Mouse (Mus musculus) midbrain, embryonic 14.5 days (tissue): Measurements from ENCODE around the gene Dock1. TPM values are rescaled to one million over a fixed set of nuclear protein-coding genes. Genes with fewer than 3 reads are reported as not detected.

Experiments
- ATAC-seq: fragments of 200-750 bp; cut with Nextera tagmentation; 2 replicates; pipeline ENCODE4 v1.8.0; 2017; ENCODE audit warnings: moderate number of reproducible peaks, moderate library complexity; ENCODE audit not compliant: low FRiP score, low TSS enrichment
- DNase-seq: peaks from one replicate; pipeline ENCODE4 v3.0.0-alpha.2; 2015
- H3K27ac ChIP-seq: fragments of 300-500 bp; sonication (generic); replicated peaks from 2 replicates; pipeline ENCODE4 v1.5.1; 2014; ENCODE audit warnings: mild to moderate bottlenecking, low read depth, low read length, moderate library complexity
- H3K27me3 ChIP-seq: fragments of 300-500 bp; sonication (generic); 2 replicates; pipeline ENCODE4 v1.6.1; 2014; ENCODE audit warnings: low read length, control low read depth, mixed read lengths; ENCODE audit not compliant: control insufficient read depth, insufficient read depth
- H3K36me3 ChIP-seq: fragments of 300-500 bp; sonication (generic); 2 replicates; pipeline ENCODE4 v1.6.1; 2014; ENCODE audit warnings: low read length, control low read depth; ENCODE audit not compliant: control insufficient read depth, insufficient read depth
- H3K4me1 ChIP-seq: fragments of 300-500 bp; sonication (generic); 2 replicates; pipeline ENCODE4 v1.6.1; 2014; ENCODE audit warnings: mild to moderate bottlenecking, antibody characterized with exemption, low read length, control low read depth; ENCODE audit not compliant: control insufficient read depth, insufficient read depth
- H3K4me2 ChIP-seq: fragments of 300-500 bp; sonication (generic); 2 replicates; pipeline ENCODE4 v1.6.1; 2014; ENCODE audit warnings: mild to moderate bottlenecking, low read length, moderate library complexity
- H3K4me3 ChIP-seq: fragments of 300-500 bp; sonication (generic); replicated peaks from 2 replicates; pipeline ENCODE4 v1.5.1; 2014; ENCODE audit warnings: low read depth, low read length
- H3K9ac ChIP-seq: fragments of 300-500 bp; sonication (generic); replicated peaks from 2 replicates; pipeline ENCODE4 v1.6.1; 2014; ENCODE audit warnings: mild to moderate bottlenecking, low read length, moderate library complexity
- H3K9me3 ChIP-seq: fragments of 300-500 bp; sonication (generic); 2 replicates; pipeline ENCODE4 v1.6.1; 2016; ENCODE audit warnings: low read length, control low read depth, mixed read lengths; ENCODE audit not compliant: control insufficient read depth
- WGBS: fragments of 180-500 bp; shearing (Covaris S2); extraction: QIAGEN DNeasy Blood & Tissue Kit; methylation state at CpG from one replicate; pipeline ENCODE4 v1.1.7; 2014; 5-methylcytosine and 5-hydroxymethylcytosine counted together
- polyA plus RNA-seq: library from polyadenylated mRNA; unstranded; fragments of >200 nt; fragmentation: Nextera tagmentation; extraction: Ambion mirVana; gene quantifications from 2 replicates; pipeline ENCODE4 v1.2.1, GENCODE M21; 2014

The Dock1 gene
- polyA plus RNA-seq, 1 experiment from 2014 or later = 8.4 TPM

DNA sequence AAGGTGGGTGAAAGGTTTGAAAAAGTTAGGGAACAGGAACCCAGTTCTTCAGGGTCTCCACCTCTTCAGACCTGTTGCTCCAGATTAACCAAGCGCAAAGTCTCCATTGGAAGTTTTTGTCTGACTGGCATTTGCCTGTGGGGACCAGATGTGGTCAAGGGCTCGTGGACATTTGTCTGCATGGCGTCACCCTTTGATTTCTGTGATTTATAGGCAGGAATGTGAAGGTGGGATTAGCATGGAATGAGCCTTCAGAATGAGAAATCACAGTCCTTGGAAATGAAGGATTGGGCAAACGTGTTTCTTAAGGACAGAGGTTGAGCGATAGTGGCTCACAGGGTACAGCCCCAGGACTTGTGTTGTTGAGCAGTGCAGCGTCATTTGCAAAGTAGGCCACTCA, 17.9 kb downstream of the Dock1 start:
- WGBS = 90% methylated on average over 6 of the region's 6 CpGs
- ATAC-seq (no peak), DNase-seq (no peak)
- no peaks in the 10 kb centered on the region for H3K36me3 ChIP-seq
- H3K27ac ChIP-seq = no peak overlapping the region
- H3K4me3 ChIP-seq = no peak overlapping the region
- no peak overlapping the region for H3K4me2 ChIP-seq
- H3K27me3 ChIP-seq = no peaks in the 10 kb centered on the region
- H3K9ac ChIP-seq = no peak overlapping the region
- H3K9me3 ChIP-seq = no peaks in the 10 kb centered on the region
- H3K4me1 ChIP-seq = no peaks in the 10 kb centered on the region

DNA sequence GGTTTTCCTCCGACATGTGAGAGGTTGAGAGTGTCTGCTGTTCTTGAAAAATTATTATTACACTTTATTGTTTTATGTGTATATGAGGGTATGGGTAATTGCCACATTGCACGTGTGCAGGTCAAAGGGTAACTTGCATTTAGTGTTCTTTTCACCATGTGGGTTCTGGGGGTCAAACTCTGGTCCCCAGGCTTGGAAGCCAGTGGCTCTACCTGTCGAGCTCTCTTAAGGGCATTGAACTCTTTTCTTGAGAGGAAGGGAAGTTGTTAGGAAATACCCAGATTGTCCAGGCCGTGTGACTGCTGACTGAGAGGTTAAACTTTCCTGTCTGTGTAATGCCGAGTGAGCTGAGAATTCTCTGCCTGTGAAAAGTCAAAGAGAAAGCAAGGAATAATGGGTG, 19.7 kb downstream of the Dock1 start:
- ATAC-seq (no peak), DNase-seq (no peak)
- Histone ChIP-seq H3K27ac (no peak overlapping the region), H3K4me2 (no peak overlapping the region), H3K36me3 (no peaks in the 10 kb centered on the region), H3K4me1 (no peaks in the 10 kb centered on the region), H3K9me3 (no peaks in the 10 kb centered on the region), H3K9ac (no peak overlapping the region), H3K27me3 (no peaks in the 10 kb centered on the region), H3K4me3 (no peak overlapping the region)
- 91% methylated on average over 5 of the region's 5 CpGs for WGBS

DNA sequence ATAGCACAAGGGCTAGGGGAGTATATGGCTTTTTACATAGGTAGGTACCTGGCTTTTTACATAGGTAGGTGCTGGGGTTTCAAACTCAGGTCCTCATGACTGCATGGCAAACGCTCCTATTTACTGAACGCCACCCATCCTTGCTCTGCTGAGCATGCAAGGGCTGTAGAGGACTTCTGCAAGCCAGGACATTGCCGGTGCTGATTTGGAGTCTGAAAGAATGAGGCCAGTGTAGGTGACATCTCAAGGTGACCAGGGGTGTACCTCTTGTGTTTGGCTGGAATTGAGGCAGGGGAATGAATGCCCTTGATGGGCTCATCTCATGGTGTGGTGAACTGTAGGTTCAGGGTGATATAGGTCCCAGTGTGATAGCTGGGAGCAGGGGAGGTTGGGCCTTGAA, 20.4 kb downstream of the Dock1 start:
- Histone ChIP-seq H3K9me3 (no peaks in the 10 kb centered on the region), H3K27me3 (no peaks in the 10 kb centered on the region), H3K9ac (no peak overlapping the region), H3K36me3 (no peaks in the 10 kb centered on the region), H3K4me3 (no peak overlapping the region), H3K4me2 (no peak overlapping the region), H3K4me1 (no peaks in the 10 kb centered on the region), H3K27ac (no peak overlapping the region)
- DNase-seq = no peak
- WGBS = 94% methylated on average over 3 of the region's 3 CpGs
- no peak for ATAC-seq

DNA sequence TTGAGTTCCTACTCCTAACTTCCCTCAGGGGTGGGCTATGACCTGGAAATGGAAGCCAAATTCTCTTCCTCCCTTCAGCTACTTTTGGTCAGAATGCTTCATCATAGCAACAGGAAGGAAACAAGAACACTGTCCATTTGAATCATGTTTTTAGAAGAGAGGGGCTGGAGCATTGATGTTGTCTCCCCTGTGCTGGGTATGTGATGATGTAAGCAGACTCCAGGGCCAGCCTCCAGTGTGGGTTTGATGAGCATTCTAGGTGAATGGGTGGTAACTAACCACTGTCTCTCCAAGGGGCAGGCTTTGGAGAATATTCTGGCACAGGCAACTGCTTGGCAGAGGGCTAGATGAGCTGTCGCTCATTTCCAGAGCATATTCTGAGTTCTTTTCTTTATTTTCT, 22.9 kb downstream of the Dock1 start:
- Histone ChIP-seq H3K9ac (no peak overlapping the region), H3K4me2 (no peak overlapping the region), H3K4me3 (no peak overlapping the region), H3K36me3 (no peaks in the 10 kb centered on the region), H3K27me3 (no peaks in the 10 kb centered on the region), H3K27ac (no peak overlapping the region), H3K9me3 (no peaks in the 10 kb centered on the region), H3K4me1 (no peaks in the 10 kb centered on the region)
- 100% methylated on average over 1 of the region's 1 CpGs for WGBS
- ATAC-seq (no peak), DNase-seq (no peak)

DNA sequence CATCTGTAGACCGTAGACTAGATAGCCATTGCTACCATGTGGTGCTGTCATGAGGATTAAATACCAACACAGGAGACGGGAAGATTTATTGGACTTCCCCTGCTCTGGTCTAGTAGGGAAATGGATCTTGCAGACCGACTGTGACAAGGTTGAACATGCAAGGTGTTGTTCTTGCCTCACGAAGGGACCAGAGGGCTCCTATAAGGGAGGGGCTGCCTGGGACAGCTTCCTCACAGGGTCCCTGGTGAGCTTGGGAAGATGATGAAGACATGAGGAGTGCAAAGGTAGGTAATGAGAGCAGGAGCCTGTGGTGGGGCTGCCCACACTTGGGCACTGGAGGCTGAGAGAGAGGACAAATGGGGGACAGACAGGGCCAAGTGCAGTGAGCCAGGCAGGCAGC, 25.0 kb downstream of the Dock1 start:
- no peaks in the 10 kb centered on the region for H3K4me1 ChIP-seq
- H3K9ac ChIP-seq = no peak overlapping the region
- H3K36me3 ChIP-seq = no peaks in the 10 kb centered on the region
- 92% methylated on average over 4 of the region's 4 CpGs for WGBS
- no peak overlapping the region for H3K27ac ChIP-seq
- ATAC-seq (no peak), DNase-seq (no peak)
- H3K4me2 ChIP-seq = no peak overlapping the region
- no peaks in the 10 kb centered on the region for H3K27me3 ChIP-seq
- no peaks in the 10 kb centered on the region for H3K9me3 ChIP-seq
- H3K4me3 ChIP-seq = no peak overlapping the region

DNA sequence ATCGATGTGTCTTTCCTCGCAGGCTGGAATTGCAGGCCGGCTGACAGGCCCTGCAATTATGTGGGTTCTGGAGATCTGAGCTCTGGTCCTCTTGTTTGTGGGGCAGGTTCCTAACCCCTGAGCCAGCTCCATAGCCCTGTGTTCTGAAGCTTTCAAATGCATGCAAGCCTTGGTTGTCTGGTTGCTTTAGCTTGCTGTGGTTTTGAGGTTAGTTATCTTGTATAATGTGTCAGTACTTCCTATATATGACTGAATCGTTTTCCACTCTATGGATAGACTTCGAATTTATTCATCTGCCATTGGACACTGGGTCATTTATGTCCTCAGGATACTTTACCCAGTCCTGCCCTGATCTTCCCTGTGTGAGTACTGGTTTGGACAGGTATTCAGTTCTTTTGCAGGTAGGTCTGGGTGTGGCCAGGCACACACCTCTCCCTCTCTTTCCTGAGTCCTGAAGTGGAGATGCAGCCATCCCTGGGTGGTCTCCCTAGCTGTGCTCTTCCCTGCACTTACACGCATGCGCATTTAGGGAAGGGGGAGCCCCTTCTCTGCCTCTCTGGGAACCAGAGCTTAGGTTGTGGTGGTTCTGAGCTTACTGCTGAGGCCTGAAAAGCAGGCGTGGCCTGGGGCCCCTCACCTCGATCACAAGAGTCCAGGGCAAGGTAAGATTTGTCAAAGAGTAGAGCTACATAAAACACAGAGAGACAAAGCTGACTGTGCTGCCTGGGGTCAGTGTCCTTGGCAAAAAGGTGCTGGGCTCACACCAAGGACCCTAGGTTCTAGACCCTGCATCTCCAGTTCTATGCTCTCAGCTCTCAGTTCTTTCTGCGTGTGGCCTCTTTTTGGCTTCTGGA, 25.9 kb downstream of the Dock1 start:
- Histone ChIP-seq H3K9me3 (no peaks in the 10 kb centered on the region), H3K4me2 (no peak overlapping the region), H3K27ac (no peak overlapping the region), H3K36me3 (no peaks in the 10 kb centered on the region), H3K27me3 (no peaks in the 10 kb centered on the region), H3K9ac (no peak overlapping the region), H3K4me3 (no peak overlapping the region), H3K4me1 (no peaks in the 10 kb centered on the region)
- ATAC-seq (no peak), DNase-seq (no peak)
- 84% methylated on average over 10 of the region's 10 CpGs for WGBS

DNA sequence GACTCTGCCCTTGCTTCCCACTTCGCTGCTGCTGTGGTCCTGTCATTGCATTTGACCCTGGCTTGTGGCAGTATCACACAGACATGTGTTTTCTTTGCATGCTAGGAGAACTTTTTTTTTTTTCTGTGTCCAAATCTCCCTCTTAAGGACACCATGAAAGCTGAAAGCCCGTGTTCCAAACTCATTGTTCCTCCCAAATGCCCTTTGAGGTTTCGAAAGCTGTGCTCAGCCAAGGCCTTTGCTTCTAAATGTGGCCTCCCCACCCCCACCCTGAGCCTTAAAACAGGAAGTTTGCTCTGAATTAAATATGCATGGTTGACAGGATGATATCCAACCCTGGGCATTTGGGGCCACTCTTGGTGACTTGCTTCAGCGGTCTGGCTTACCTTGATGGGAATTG, 27.0 kb downstream of the Dock1 start:
- Histone ChIP-seq H3K36me3 (no peaks in the 10 kb centered on the region), H3K27ac (no peak overlapping the region), H3K4me1 (no peaks in the 10 kb centered on the region), H3K27me3 (no peaks in the 10 kb centered on the region), H3K4me3 (no peak overlapping the region), H3K4me2 (no peak overlapping the region), H3K9ac (no peak overlapping the region), H3K9me3 (no peaks in the 10 kb centered on the region)
- ATAC-seq (no peak), DNase-seq (no peak)
- WGBS = 62% methylated on average over 4 of the region's 4 CpGs

DNA sequence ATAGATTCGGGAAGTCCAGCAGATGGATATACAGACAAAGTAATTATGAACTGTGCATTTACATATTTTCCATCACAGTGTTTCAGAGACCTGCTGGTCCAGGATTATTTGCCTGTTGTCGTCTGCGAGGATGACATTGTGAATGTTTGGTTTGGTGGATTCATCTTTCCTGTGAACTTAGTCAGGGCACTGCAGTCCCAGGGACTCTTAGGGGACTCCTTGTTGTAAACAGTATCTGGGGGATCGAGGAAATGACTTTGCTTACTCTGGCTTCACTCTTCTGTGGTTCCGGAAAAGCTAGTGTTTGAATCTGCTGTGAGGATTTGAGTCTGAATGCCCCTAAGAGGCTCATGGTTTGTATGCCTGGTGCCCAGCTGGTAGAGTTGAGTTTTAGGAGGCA, 27.8 kb downstream of the Dock1 start:
- ATAC-seq (no peak), DNase-seq (no peak)
- H3K9me3 ChIP-seq = no peaks in the 10 kb centered on the region
- WGBS = 81% methylated on average over 5 of the region's 5 CpGs
- H3K4me3 ChIP-seq = no peak overlapping the region
- H3K4me2 ChIP-seq = no peak overlapping the region
- no peaks in the 10 kb centered on the region for H3K4me1 ChIP-seq
- H3K27me3 ChIP-seq = no peaks in the 10 kb centered on the region
- H3K36me3 ChIP-seq = no peaks in the 10 kb centered on the region
- no peak overlapping the region for H3K27ac ChIP-seq
- no peak overlapping the region for H3K9ac ChIP-seq

DNA sequence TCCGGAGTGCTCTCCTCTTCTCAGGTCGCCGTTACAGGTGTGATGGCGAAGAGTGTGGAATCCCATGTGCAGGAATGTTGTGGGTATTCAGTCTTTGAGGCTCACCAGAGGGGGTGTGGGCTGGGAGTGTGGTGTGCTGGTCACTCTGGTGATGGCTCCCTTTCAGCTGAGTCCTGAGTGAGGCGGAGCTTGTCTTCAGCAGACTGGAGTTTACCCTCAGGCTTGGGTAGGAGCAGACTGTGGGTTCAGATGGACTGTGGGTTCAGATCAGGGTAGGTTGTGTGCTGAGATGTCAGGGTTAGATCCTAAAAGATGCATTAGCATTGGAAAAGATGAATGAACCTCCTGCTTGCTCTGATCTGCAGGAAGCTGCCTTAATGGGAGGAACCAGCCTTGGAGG, 29.5 kb downstream of the Dock1 start:
- whole genome bisulfite sequencing = 75% methylated on average over 5 of the region's 5 CpGs
- H3K9ac ChIP-seq = no peak overlapping the region
- H3K36me3 ChIP-seq = no peaks in the 10 kb centered on the region
- no peak overlapping the region for H3K4me3 ChIP-seq
- H3K27ac ChIP-seq = no peak overlapping the region
- no peaks in the 10 kb centered on the region for H3K9me3 ChIP-seq
- H3K4me1 ChIP-seq = no peaks in the 10 kb centered on the region
- no peaks in the 10 kb centered on the region for H3K27me3 ChIP-seq
- ATAC-seq (no peak), DNase-seq (no peak)
- H3K4me2 ChIP-seq = no peak overlapping the region
